Mouse (Mus musculus) limb, embryonic 11.5 days (tissue): ENCODE results near the gene Slc45a2. TPM values are rescaled to one million over a fixed set of nuclear protein-coding genes. Genes with fewer than 3 reads are reported as not detected.

Experiments
- ATAC-seq: fragments of 200-750 bp; cut with Nextera tagmentation; 2 replicates; pipeline ENCODE4 v1.8.0; 2017; ENCODE audit warnings: low read depth; ENCODE audit not compliant: insufficient number of reproducible peaks, low FRiP score, low TSS enrichment
- DNase-seq: peaks from one replicate; pipeline ENCODE4 v3.0.0-alpha.2; 2015; ENCODE audit warnings: low spot score
- H3K27ac ChIP-seq: fragments of 300-500 bp; sonication (generic); replicated peaks from 2 replicates; pipeline ENCODE4 v1.5.1; 2014; ENCODE audit warnings: low read depth, mild to moderate bottlenecking, low read length
- H3K27me3 ChIP-seq: fragments of 300-500 bp; sonication (generic); 2 replicates; pipeline ENCODE4 v1.6.1; 2014; ENCODE audit warnings: mild to moderate bottlenecking, low read length, mixed read lengths; ENCODE audit not compliant: control insufficient read depth, insufficient read depth
- H3K36me3 ChIP-seq: fragments of 300-500 bp; sonication (generic); 2 replicates; pipeline ENCODE4 v1.6.1; 2014; ENCODE audit warnings: mild to moderate bottlenecking, low read length, moderate library complexity, mixed read lengths; ENCODE audit not compliant: control insufficient read depth, insufficient read depth
- H3K4me1 ChIP-seq: fragments of 300-500 bp; sonication (generic); 2 replicates; pipeline ENCODE4 v1.6.1; 2014; ENCODE audit warnings: low read length, mixed read lengths; ENCODE audit not compliant: control insufficient read depth, insufficient read depth
- H3K4me2 ChIP-seq: fragments of 300-500 bp; sonication (generic); 2 replicates; pipeline ENCODE4 v1.6.1; 2014; ENCODE audit warnings: low read depth, mild to moderate bottlenecking, moderate library complexity; ENCODE audit not compliant: severe bottlenecking
- H3K4me3 ChIP-seq: fragments of 300-500 bp; sonication (generic); 2 replicates; pipeline ENCODE4 v1.5.1; 2014; ENCODE audit warnings: low read depth, low read length
- H3K9ac ChIP-seq: fragments of 300-500 bp; sonication (generic); 2 replicates; pipeline ENCODE4 v1.6.1; 2014; ENCODE audit warnings: mild to moderate bottlenecking, low read length
- H3K9me3 ChIP-seq: fragments of 300-500 bp; sonication (generic); 2 replicates; pipeline ENCODE4 v1.6.1; 2016; ENCODE audit warnings: low read length; ENCODE audit not compliant: control insufficient read depth
- WGBS: fragments of 180-500 bp; shearing (Covaris S2); extraction: QIAGEN DNeasy Blood & Tissue Kit; methylation state at CpG from one replicate; pipeline ENCODE4 v1.1.7; 2014; 5-methylcytosine and 5-hydroxymethylcytosine counted together
- polyA plus RNA-seq: library from polyadenylated mRNA; unstranded; fragments of >200 nt; fragmentation: Nextera tagmentation; extraction: Ambion mirVana; gene quantifications from 2 replicates; pipeline ENCODE4 v1.2.1, GENCODE M21; 2014

Slc45a2 gene
- polyA plus RNA-seq, 1 experiment from 2014 or later, result not detected

DNA sequence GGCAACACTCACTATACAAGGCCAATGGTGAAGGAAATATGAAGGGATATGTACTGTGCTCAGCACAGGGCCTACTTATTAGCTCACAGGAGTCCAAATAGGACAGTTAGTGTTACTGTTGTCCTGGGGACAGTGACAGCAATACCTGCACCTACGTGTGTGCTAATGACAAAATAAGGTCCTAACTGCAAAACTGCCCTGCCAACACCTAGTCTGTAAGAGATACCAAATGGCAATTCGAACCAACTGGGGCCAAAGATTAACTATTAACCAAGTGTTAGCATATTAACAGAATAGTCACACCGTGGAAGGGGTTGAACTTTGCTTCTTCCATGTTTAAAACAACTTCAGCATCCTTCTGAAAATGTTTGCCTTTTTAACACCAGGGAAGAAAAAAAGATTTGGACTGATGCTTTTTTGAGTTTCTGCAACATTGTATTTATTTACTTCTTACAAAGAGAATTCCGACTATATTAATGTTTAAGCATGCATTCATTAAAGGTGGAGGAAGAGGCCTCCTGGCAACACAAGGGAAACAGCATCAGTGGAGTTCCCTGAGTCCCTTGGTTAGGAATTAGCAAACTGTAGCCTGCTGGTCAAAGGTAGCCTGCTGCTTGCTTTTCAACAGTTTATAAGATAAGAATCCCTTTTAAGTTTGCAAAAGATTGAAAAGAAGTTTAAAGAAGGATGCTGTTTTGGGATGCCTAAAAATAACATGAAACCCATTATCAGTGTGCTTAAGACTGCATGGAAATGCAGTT lies 26.5 kb downstream of the Slc45a2 start:
- Histone ChIP-seq H3K36me3 (no peaks in the 10 kb centered on the region), H3K27me3 (no peaks in the 10 kb centered on the region), H3K4me3 (no peak overlapping the region), H3K9ac (no peak overlapping the region), H3K4me1 (no peaks in the 10 kb centered on the region), H3K9me3 (no peaks in the 10 kb centered on the region), H3K27ac (no peak overlapping the region), H3K4me2 (no peak overlapping the region)
- WGBS, result 85% methylated on average over 4 of the region's 4 CpGs
- ATAC-seq (no peak), DNase-seq (no peak)

DNA sequence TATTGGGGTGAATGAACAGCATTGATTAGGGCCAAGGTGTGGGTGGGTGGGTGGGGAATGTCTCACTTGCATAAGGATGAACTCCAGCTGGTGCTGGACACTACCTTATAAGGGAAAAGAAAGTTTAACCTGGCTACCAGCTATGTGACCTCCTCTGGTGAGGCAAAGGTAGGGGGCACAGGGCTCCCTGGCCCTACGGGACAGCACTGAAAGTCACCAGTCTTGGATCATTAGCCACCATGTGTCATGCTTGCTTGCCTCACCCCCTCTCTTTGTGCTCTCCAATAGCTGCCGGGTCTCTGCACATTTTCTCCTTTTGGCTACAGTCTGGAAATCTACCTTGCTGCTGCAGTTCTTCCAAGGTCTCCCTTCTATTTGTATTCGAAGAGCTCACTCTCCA lies 29.7 kb downstream of the Slc45a2 start:
- H3K27ac ChIP-seq, result no peak overlapping the region
- no peak overlapping the region for H3K4me3 ChIP-seq
- H3K36me3 ChIP-seq, result no peaks in the 10 kb centered on the region
- H3K9ac ChIP-seq, result no peak overlapping the region
- H3K9me3 ChIP-seq, result no peaks in the 10 kb centered on the region
- H3K4me1 ChIP-seq, result no peaks in the 10 kb centered on the region
- H3K4me2 ChIP-seq, result no peak overlapping the region
- ATAC-seq (no peak), DNase-seq (no peak)
- H3K27me3 ChIP-seq, result peaks cover 12% of the 10 kb centered on the region
- WGBS, result 80% methylated on average over 3 of the region's 3 CpGs

DNA sequence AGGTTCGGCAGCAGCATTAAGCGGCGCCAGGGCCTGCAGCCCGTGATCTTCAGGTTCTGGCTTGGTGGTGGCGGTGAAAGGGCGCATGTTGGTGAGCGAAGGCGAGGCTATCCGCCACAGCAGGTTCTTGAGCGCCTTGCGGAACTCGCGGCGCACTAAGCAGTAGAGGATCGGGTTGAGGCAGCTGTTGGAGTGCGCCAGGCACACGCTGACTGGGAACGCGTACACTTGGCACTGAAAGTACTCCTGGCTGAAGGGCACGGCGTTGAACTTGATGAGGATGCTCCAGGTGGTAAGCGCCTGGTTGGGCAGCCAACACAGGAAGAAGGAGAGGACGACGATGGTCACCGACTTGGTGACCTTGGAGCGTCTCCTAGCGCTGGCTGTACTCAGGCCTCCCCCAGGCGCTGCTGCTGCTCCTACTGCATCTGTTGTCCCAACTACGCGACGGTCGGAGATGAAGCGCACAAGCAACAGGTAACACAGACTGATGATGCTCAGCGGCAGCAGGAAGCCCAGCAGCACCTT lies 35.5 kb downstream of the Slc45a2 start:
- Histone ChIP-seq H3K9me3 (no peaks in the 10 kb centered on the region), H3K36me3 (no peaks in the 10 kb centered on the region), H3K27me3 (peaks cover 41% of the 10 kb centered on the region), H3K9ac (no peak overlapping the region), H3K4me1 (peaks cover 15% of the 10 kb centered on the region), H3K4me3 (peak overlapping the region; percentile 31), H3K4me2 (peak overlapping the region; percentile 58), H3K27ac (no peak overlapping the region)
- DNase-seq, result peak; percentile 49
- ATAC-seq, result peak; percentile 6; the same call in 1 of the 2 replicates
- 5% methylated on average over 34 of the region's 34 CpGs for WGBS

DNA sequence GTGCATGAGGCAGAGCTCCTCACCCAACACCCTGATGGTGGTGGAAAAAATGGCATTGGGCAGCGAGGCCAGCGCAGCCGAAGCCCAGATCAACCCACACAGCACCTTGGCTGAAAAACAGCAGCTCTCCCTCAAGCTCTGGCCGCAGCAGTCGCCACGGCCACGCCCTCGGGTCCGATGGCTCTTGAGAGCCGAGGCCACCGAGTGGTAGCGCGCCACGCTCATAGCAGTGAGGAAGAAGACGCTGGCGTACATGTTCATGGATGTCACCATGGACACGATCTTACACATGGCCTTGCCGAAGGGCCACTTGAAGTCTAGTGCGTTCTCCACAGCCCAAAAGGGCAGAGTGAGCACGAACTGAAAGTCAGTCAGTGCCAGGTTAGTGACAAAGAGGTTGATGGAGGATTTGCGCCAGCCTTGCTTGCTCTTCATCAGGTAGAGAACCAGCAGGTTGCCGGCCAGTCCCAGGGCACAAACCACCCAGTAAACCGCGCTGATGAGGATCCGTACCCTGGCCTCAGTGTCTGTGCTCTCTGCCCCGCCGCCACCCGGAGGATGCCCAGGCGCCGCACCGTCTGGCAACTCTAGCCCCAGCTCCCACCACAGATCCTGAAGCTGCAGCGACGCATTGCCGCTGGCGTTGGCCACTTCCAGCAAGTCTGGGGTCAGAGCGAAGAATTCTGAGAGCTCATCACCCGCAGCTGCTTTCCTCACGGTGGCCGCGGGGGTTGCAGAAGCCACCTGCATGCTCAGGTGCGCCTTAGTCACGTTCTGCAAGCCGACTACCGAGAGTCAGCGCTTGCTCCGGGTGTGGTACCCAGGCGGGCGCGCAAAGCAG lies 36.2 kb downstream of the Slc45a2 start:
- peak; percentile 50 for DNase-seq
- Histone ChIP-seq H3K4me2 (peak overlapping the region; percentile 58), H3K27ac (no peak overlapping the region), H3K36me3 (no peaks in the 10 kb centered on the region), H3K9ac (no peak overlapping the region), H3K9me3 (no peaks in the 10 kb centered on the region), H3K27me3 (peaks cover 41% of the 10 kb centered on the region), H3K4me1 (peaks cover 15% of the 10 kb centered on the region), H3K4me3 (peak overlapping the region; percentile 31)
- WGBS, result 3% methylated on average over 49 of the region's 49 CpGs
- peak; percentile 40; the same call in 1 of the 2 replicates for ATAC-seq

DNA sequence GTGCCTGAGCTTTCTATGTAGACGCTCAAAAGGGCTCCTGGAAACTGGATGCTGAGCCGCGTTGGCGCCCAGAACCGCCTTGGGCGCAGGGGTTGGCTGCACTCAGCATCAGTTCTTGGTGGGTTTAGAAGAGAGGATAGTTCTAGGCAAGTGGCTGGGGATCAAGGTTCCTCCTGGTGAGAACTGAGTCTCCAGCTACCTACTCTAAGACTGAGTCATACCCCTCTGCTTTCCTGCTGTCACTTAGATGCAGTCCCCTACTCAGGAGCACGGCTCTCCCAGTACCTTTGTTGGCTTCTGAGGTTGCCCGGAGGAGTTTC lies 36.8 kb downstream of the Slc45a2 start:
- WGBS, result 7% methylated on average over 8 of the region's 8 CpGs
- Histone ChIP-seq H3K27ac (no peak overlapping the region), H3K4me2 (peak overlapping the region; percentile 58), H3K27me3 (peaks cover 41% of the 10 kb centered on the region), H3K9ac (no peak overlapping the region), H3K4me1 (peaks cover 15% of the 10 kb centered on the region), H3K36me3 (no peaks in the 10 kb centered on the region), H3K4me3 (peak overlapping the region; percentile 31), H3K9me3 (no peaks in the 10 kb centered on the region)
- ATAC-seq (no peak), DNase-seq (no peak)

DNA sequence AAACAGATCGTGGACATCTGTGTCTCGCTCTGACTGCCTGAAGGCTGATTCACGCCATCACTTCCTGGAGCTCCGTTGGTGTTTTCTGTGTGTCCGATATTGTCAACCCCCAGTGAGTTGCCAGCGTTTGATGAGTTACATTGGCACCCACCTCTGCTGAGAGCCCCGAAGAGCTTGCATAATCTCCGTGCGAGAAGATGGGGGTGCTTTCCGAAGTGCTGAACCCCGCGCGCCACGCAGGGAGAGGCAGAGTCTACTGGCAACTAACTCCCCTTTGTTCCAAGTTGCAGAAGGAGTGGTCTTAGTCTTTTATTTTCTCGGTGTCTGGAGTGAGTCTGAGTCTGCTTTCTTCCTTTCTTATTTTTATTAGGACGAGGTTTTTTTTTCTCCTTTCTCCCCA lies 37.2 kb downstream of the Slc45a2 start, which contains the start of gene Rxfp3:
Rxfp3 (minus strand) TSS at position 281 of the 400 bp plus-strand sequence.
- no peak within 1 kb of the TSS for H3K27ac ChIP-seq
- 5% methylated on average over 16 of the region's 16 CpGs for WGBS
- no peaks in the 10 kb centered on the region for H3K36me3 ChIP-seq
- DNase-seq, result peak; percentile 48
- H3K9ac ChIP-seq, result no peak within 1 kb of the TSS
- H3K27me3 ChIP-seq, result peaks cover 41% of the 10 kb centered on the region
- ATAC-seq, result no peak
- H3K4me1 ChIP-seq, result peaks cover 15% of the 10 kb centered on the region
- peak within 1 kb of the TSS; percentile 31 for H3K4me3 ChIP-seq
- H3K9me3 ChIP-seq, result no peaks in the 10 kb centered on the region
- peak within 1 kb of the TSS; percentile 58 for H3K4me2 ChIP-seq

DNA sequence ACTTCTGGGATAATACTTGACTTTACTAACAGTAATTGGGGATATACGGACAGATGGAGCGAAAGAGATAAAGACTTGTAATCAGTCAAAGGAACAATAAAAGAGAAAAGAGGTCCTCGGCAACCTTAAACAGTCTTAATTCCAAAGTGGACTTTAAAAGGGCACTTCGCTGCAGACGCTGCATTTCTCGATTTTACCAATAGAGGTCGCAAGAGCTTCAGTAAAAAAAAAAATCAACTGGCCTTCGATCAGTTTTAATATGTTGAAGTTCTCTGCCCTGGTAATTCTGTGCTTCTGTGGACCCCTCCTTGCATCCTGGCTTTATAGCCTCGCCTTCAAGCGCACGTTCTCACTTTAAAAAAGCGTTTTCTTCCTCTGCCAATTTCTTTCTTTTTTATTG lies 38.0 kb downstream of the Slc45a2 start:
- peaks cover 15% of the 10 kb centered on the region for H3K4me1 ChIP-seq
- H3K9ac ChIP-seq, result no peak overlapping the region
- no peak overlapping the region for H3K4me3 ChIP-seq
- H3K4me2 ChIP-seq, result no peak overlapping the region
- peaks cover 39% of the 10 kb centered on the region for H3K27me3 ChIP-seq
- H3K9me3 ChIP-seq, result no peaks in the 10 kb centered on the region
- no peaks in the 10 kb centered on the region for H3K36me3 ChIP-seq
- no peak for ATAC-seq
- H3K27ac ChIP-seq, result no peak overlapping the region
- DNase-seq, result peak; percentile 78
- 4% methylated on average over 12 of the region's 12 CpGs for WGBS

DNA sequence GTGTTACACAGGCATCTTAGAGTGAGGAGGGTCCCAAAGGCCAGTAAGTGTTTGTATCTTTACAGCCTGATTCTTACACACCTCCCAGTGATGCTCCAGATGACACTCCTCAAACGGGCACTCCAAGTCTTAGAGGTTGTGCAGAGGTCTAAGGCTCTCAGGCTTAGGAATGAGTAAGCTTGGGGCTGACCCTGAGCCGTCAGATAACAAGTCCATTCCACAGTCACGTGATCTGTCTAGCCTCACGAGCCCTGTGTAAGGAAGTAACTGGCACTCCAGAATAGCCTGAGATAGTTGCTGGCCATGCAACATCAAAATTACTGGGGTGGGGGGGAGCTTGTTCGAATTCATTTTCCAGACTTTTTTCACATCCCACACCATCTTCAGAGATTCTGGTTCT lies 39.5 kb downstream of the Slc45a2 start:
- Histone ChIP-seq H3K4me1 (peaks cover 15% of the 10 kb centered on the region), H3K4me3 (no peak overlapping the region), H3K27me3 (peaks cover 31% of the 10 kb centered on the region), H3K9ac (no peak overlapping the region), H3K27ac (no peak overlapping the region), H3K36me3 (no peaks in the 10 kb centered on the region), H3K4me2 (no peak overlapping the region), H3K9me3 (no peaks in the 10 kb centered on the region)
- no peak for ATAC-seq
- DNase-seq, result no peak
- 54% methylated on average over 5 of the region's 5 CpGs for WGBS
